Mouse (Mus musculus): ENCODE data around the gene Ptpn1. TPM values are rescaled to one million over a fixed set of nuclear protein-coding genes. Genes with fewer than 3 reads are reported as not detected.
A peak's percentile ranks its signal among the peaks of the same experiment; 100 is the strongest.

Ptpn1 gene
- polyA plus RNA-seq, 1 experiment from 2014 or later, result 56.7 TPM

DNA sequence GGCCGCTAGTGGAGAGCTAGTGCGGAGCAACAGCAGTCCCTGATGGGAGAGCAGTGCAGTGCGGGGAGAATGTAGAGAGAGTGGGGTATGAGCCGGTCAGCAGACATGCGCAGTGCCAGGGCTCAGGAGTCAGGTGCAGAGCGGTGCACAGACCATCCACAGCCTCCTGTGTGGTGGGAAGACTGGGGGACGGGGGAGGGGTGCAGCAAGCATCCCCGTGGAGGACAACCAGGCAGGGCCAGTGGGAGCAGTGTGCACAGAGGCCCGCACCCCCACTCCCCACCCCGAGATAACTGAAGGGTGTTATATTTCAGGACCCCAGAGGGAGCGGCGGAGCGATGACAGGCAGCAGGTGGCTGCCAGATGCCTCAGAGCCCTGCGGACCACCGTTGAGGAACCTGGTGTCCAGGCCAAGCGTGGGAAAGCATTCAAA, 31.9 kb upstream of the Ptpn1 start:
- H3K9ac ChIP-seq (replicated peaks; ENCODE audit: low read length), result no peak overlapping the region
- WGBS, result 18% methylated on average over 16 of the region's 16 CpGs
- peaks cover 11% of the 10 kb centered on the region for H3K4me1 ChIP-seq (ENCODE audit: insufficient read depth, low read length)
- H3K36me3 ChIP-seq (ENCODE audit: insufficient read depth, low read length), result no peaks in the 10 kb centered on the region
- H3K27me3 ChIP-seq (ENCODE audit: insufficient read depth, low read length), result peaks cover 11% of the 10 kb centered on the region; the same call in 1 of the 2 replicates
- no peaks in the 10 kb centered on the region for H3K9me3 ChIP-seq (ENCODE audit: low read length)
- H3K27ac ChIP-seq (ENCODE audit: low read length), result no peak overlapping the region
- H3K4me2 ChIP-seq (replicated peaks; ENCODE audit: low read depth, low read length), result peak overlapping the region; percentile 38
- no peak overlapping the region for H3K4me3 ChIP-seq (ENCODE audit: low read length)
- ATAC-seq (ENCODE audit: low FRiP score, low TSS enrichment), result peak; percentile 75

DNA sequence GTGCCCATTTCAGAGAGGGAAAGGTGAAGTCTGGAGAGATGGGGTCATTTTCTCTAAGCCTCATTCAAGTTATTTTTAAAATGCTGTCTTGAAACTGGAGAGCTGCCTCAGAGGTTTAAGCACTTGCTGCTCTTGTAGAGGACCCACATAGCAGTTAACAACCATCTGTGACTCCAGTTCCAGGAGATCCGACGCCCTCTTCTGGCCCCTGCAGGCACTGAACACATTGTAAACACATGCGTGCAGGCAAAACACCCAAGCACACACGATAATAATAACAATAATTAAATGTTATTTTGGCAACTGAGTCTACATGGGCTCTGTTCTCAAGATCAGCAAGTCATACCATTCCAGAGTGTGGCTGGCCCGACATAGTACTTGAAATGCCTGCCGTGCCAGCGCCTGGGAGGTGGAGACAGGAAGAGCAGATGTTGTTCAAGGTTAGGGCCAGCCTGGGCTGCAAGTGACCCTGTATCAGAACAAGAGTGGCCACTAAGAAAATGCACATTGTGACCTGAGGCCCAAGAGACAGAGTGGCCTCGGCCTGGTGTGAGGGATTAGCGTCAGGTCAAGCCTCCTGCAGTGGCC, 29.6 kb upstream of the Ptpn1 start:
- H3K27ac ChIP-seq (ENCODE audit: low read length), result no peak overlapping the region

DNA sequence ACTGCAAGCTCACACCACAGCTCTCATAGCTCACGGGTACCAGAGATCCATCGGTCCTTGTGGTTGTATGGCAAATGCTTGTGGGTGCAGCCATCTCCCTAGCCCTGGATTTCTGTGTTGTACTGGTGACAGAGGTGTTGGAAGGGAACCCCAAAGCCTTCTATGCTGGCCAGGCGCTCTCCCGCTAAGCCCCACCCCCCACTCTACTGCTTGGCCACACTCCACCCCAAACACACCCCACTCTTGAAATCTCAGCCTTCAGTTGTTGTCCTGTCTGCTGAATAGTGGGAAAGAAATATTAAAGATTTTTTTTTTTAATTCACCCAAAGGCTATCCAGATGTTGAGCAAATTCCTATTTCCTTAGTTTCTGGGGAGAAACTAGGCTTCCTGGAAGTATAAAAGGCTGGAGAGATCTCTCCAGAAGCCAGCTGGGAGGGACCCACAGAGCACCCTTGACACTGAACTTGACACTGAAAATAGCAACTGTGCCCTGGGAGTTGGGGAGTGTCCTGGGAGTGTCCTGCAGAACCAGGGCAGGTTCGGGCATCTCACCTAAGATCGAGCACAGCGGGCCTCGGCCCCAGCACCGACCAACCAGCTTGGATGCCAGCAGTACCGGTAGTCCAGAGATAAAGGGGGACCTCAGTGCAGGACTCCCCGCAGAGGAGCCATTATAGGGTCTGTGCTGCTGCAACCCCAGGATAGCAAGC, 28.5 kb upstream of the Ptpn1 start:
- Histone ChIP-seq H3K27me3 (ENCODE audit: insufficient read depth, low read length) (0 out of 2 replicates have a peak, but pooled peaks cover 3% of the 10 kb centered on the region), H3K36me3 (ENCODE audit: insufficient read depth, low read length) (no peaks in the 10 kb centered on the region), H3K9me3 (ENCODE audit: low read length) (no peaks in the 10 kb centered on the region), H3K4me2 (replicated peaks; ENCODE audit: low read depth, low read length) (no peak overlapping the region), H3K9ac (replicated peaks; ENCODE audit: low read length) (no peak overlapping the region), H3K4me1 (ENCODE audit: insufficient read depth, low read length) (peaks cover 8% of the 10 kb centered on the region; the same call in 1 of the 2 replicates), H3K27ac (ENCODE audit: low read length) (no peak overlapping the region), H3K4me3 (ENCODE audit: low read length) (no peak overlapping the region)
- 86% methylated on average over 11 of the region's 11 CpGs for WGBS
- ATAC-seq (ENCODE audit: low FRiP score, low TSS enrichment), result no peak

More for the DNA sequence above, 29.6 kb upstream of the Ptpn1 start:
- 71% methylated on average over 9 of the region's 9 CpGs for WGBS
- H3K27me3 ChIP-seq (ENCODE audit: insufficient read depth, low read length), result 0 out of 2 replicates have a peak, but pooled peaks cover 3% of the 10 kb centered on the region
- no peak overlapping the region for H3K4me2 ChIP-seq (replicated peaks; ENCODE audit: low read depth, low read length)
- H3K9ac ChIP-seq (replicated peaks; ENCODE audit: low read length), result no peak overlapping the region
- H3K36me3 ChIP-seq (ENCODE audit: insufficient read depth, low read length), result no peaks in the 10 kb centered on the region
- no peak for ATAC-seq (ENCODE audit: low FRiP score, low TSS enrichment)
- H3K9me3 ChIP-seq (ENCODE audit: low read length), result no peaks in the 10 kb centered on the region
- no peak overlapping the region for H3K4me3 ChIP-seq (ENCODE audit: low read length)
- H3K4me1 ChIP-seq (ENCODE audit: insufficient read depth, low read length), result peaks cover 8% of the 10 kb centered on the region; the same call in 1 of the 2 replicates

DNA sequence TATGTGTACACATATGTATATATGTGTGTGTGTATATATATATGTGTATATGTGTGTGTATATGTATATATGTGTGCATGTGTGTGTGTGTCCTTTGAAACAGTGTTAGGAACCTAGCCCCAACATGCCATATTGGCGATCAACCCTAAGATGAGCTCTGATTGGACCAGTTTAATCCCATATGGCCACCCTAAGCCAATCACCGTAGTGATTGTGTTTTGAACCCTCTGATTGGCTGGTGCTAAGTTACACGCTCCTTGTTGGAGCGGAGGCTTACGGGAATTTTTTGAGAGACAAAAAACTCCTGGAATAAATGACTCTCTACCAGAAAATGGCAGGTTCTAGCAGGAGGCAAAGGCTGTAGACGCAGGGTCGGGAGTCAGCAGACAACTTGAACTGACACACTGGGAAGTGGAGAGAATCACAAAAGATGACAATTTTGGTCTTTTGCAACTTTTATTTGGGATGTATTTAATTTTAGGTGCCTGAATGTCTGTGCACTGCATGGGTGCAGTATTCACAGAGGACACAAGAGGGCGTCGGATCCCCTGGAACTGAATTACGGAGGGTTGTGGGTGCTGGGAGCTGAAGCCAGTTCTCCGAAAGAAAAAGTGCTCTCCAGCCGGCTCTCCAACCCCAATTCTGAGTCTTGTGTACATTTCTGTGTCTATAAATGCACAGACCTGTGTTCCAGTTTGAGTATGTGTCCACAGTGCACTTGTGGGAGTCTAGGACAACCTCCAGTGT, 27.1 kb upstream of the Ptpn1 start:
- H3K9ac ChIP-seq (replicated peaks; ENCODE audit: low read length), result no peak overlapping the region
- H3K9me3 ChIP-seq (ENCODE audit: low read length), result no peaks in the 10 kb centered on the region
- 87% methylated on average over 12 of the region's 12 CpGs for WGBS
- H3K27me3 ChIP-seq (ENCODE audit: insufficient read depth, low read length), result 0 out of 2 replicates have a peak, but pooled peaks cover 3% of the 10 kb centered on the region
- no peak overlapping the region for H3K4me2 ChIP-seq (replicated peaks; ENCODE audit: low read depth, low read length)
- H3K36me3 ChIP-seq (ENCODE audit: insufficient read depth, low read length), result no peaks in the 10 kb centered on the region
- no peak overlapping the region for H3K27ac ChIP-seq (ENCODE audit: low read length)
- peaks cover 5% of the 10 kb centered on the region; the same call in 1 of the 2 replicates for H3K4me1 ChIP-seq (ENCODE audit: insufficient read depth, low read length)
- H3K4me3 ChIP-seq (ENCODE audit: low read length), result no peak overlapping the region
- no peak for ATAC-seq (ENCODE audit: low FRiP score, low TSS enrichment)

DNA sequence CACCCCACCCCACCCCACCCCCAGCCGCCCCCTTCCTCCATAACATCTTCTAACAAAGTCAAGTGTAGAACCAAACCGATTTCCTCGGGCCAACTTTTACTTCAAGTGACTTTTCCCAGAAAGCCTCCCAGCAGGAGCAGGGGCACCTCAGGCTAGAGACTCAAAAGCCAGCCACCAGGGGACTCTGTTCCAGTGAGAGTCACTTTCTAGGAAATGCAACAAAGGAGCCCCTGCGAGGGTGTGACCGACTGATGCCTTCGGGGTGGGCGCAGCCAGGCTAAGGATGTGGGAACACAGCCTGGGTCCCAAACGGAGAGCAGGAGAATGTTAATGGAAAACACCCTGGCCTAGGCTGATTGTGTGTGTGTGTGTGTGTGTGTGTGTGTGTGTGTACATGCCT, 26.3 kb upstream of the Ptpn1 start:
- Histone ChIP-seq H3K9me3 (ENCODE audit: low read length) (no peaks in the 10 kb centered on the region), H3K27ac (ENCODE audit: low read length) (no peak overlapping the region), H3K4me3 (ENCODE audit: low read length) (no peak overlapping the region), H3K36me3 (ENCODE audit: insufficient read depth, low read length) (no peaks in the 10 kb centered on the region), H3K27me3 (ENCODE audit: insufficient read depth, low read length) (0 out of 2 replicates have a peak, but pooled peaks cover 3% of the 10 kb centered on the region), H3K4me1 (ENCODE audit: insufficient read depth, low read length) (no peaks in the 10 kb centered on the region), H3K4me2 (replicated peaks; ENCODE audit: low read depth, low read length) (no peak overlapping the region), H3K9ac (replicated peaks; ENCODE audit: low read length) (no peak overlapping the region)
- WGBS, result 51% methylated on average over 8 of the region's 8 CpGs
- ATAC-seq (ENCODE audit: low FRiP score, low TSS enrichment), result no peak

DNA sequence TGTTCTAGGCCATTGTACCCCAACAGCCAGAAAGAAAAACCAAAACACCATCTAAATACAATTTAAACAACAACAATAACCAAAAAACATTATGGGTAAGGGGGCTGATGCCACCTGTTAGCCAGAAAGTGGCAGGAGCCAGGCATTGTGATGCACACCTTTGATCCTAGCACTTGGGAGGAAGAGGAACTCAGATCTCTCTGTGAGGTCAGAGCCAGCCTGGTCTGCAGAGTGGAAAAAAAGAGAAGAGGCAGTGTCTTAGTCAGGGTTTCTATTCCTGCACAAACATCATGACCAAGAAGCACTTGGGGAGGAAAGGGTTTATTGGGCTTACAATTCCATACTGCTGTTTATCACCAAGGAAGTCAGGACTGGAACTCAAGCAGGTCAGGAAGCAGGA, 25.1 kb upstream of the Ptpn1 start:
- Histone ChIP-seq H3K4me3 (ENCODE audit: low read length) (no peak overlapping the region), H3K9ac (replicated peaks; ENCODE audit: low read length) (no peak overlapping the region), H3K4me2 (replicated peaks; ENCODE audit: low read depth, low read length) (no peak overlapping the region), H3K9me3 (ENCODE audit: low read length) (no peaks in the 10 kb centered on the region), H3K27ac (ENCODE audit: low read length) (no peak overlapping the region), H3K36me3 (ENCODE audit: insufficient read depth, low read length) (no peaks in the 10 kb centered on the region), H3K27me3 (ENCODE audit: insufficient read depth, low read length) (no peaks in the 10 kb centered on the region), H3K4me1 (ENCODE audit: insufficient read depth, low read length) (no peaks in the 10 kb centered on the region)
- no peak for ATAC-seq (ENCODE audit: low FRiP score, low TSS enrichment)

DNA sequence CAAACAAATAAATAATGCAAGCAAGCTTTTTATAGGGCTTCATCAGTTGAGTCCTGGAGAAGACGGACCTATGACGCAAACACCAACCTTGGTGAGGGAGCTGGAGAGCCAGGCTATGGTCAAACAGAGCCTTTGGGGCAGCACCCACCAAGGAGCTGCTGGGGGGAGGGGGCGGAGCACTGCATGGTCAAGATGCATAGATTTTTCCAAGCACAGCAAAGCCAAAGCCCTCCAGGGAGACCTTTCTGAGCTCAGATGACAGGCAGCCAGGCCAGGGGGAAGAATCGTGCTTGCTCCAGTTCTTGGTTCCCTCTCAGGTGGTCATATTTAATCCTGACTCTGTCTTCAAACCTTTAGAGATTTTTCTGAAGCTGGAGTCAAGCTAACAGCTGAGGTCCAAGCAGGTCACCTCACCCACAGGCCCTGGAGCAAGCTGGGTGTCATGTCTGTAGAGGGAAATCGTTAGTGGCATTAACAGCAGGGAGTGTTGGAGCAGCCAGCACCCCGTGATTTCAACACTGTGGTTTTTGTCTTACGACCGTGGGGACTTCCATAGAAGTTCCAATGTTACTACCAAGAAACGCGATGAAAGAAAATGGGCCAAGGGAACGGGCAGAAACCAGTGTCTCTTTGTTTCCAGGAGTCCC, 22.2 kb upstream of the Ptpn1 start:
- Histone ChIP-seq H3K9me3 (ENCODE audit: low read length) (peaks cover 8% of the 10 kb centered on the region; the same call in 1 of the 2 replicates), H3K36me3 (ENCODE audit: insufficient read depth, low read length) (no peaks in the 10 kb centered on the region), H3K9ac (replicated peaks; ENCODE audit: low read length) (no peak overlapping the region), H3K4me2 (replicated peaks; ENCODE audit: low read depth, low read length) (no peak overlapping the region), H3K4me3 (ENCODE audit: low read length) (no peak overlapping the region), H3K4me1 (ENCODE audit: insufficient read depth, low read length) (no peaks in the 10 kb centered on the region), H3K27me3 (ENCODE audit: insufficient read depth, low read length) (no peaks in the 10 kb centered on the region), H3K27ac (ENCODE audit: low read length) (no peak overlapping the region)
- no peak for ATAC-seq (ENCODE audit: low FRiP score, low TSS enrichment)
- WGBS, result 73% methylated on average over 11 of the region's 11 CpGs

DNA sequence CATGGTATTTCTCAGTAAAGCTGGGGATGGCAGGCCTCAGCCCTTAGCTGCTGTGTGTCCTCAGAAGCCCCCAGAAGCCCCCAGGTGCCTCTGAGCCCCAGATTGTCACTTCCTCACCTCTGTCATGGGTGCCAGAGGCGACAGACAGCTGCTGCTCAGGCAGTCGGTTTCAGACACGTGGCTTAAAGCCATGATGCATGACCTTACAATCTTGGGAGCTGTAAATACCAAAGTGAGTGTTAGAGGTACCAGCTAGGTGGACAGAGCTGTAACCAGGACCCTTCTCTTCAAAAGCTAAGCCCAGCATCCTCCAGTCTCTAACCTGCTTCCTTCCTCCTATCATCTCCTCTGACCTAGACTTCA, 21.7 kb upstream of the Ptpn1 start:
- no peak overlapping the region for H3K9ac ChIP-seq (replicated peaks; ENCODE audit: low read length)
- peaks cover 8% of the 10 kb centered on the region; the same call in 1 of the 2 replicates for H3K9me3 ChIP-seq (ENCODE audit: low read length)
- H3K27me3 ChIP-seq (ENCODE audit: insufficient read depth, low read length), result no peaks in the 10 kb centered on the region
- ATAC-seq (ENCODE audit: low FRiP score, low TSS enrichment), result no peak
- H3K4me3 ChIP-seq (ENCODE audit: low read length), result no peak overlapping the region
- H3K4me2 ChIP-seq (replicated peaks; ENCODE audit: low read depth, low read length), result no peak overlapping the region
- no peaks in the 10 kb centered on the region for H3K4me1 ChIP-seq (ENCODE audit: insufficient read depth, low read length)
- WGBS, result 32% methylated on average over 3 of the region's 3 CpGs
- no peaks in the 10 kb centered on the region for H3K36me3 ChIP-seq (ENCODE audit: insufficient read depth, low read length)
- H3K27ac ChIP-seq (ENCODE audit: low read length), result no peak overlapping the region

DNA sequence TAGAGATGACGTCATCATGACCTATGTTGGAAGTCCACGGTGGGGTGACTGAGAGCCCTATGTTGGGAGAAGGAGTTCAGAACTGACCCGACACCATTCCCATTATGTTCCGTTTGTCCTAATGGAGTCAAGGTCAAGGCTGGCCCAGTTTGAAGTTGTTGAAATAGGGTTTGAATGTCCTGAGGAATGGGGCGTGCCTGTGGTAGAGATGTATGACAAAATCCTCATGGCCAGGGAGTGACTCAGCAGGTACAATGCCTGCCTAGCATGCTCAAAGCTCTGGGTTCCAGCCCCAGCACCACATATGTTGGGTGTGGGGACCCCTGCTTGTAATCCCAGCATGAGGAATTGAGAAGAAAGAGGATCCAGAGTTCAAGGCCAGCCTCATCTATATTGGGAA, 20.3 kb upstream of the Ptpn1 start:
- ATAC-seq (ENCODE audit: low FRiP score, low TSS enrichment), result no peak
- H3K4me3 ChIP-seq (ENCODE audit: low read length), result no peak overlapping the region
- H3K4me1 ChIP-seq (ENCODE audit: insufficient read depth, low read length), result no peaks in the 10 kb centered on the region
- H3K9me3 ChIP-seq (ENCODE audit: low read length), result peaks cover 8% of the 10 kb centered on the region; the same call in 1 of the 2 replicates
- WGBS, result 90% methylated on average over 5 of the region's 5 CpGs
- H3K27ac ChIP-seq (ENCODE audit: low read length), result no peak overlapping the region
- H3K36me3 ChIP-seq (ENCODE audit: insufficient read depth, low read length), result no peaks in the 10 kb centered on the region
- H3K9ac ChIP-seq (replicated peaks; ENCODE audit: low read length), result no peak overlapping the region
- H3K27me3 ChIP-seq (ENCODE audit: insufficient read depth, low read length), result no peaks in the 10 kb centered on the region
- no peak overlapping the region for H3K4me2 ChIP-seq (replicated peaks; ENCODE audit: low read depth, low read length)

All from kidney, embryonic 16.5 days (tissue).